Mouse (Mus musculus): ENCODE measurements around the gene Bag3. TPM values are rescaled to one million over a fixed set of nuclear protein-coding genes. Genes with fewer than 3 reads are reported as not detected.

Bag3 gene
- polyA plus RNA-seq, 1 experiment from 2014 or later: 21.3 TPM

- Histone ChIP-seq H3K27ac (ENCODE audit: poor library complexity, severe bottlenecking) (no peak overlapping the region), H3K36me3 (peaks cover 69% of the 10 kb centered on the region), H3K4me1 (replicated peaks) (peaks cover 53% of the 10 kb centered on the region), H3K9me3 (replicated peaks) (no peaks in the 10 kb centered on the region), H3K27me3 (replicated peaks) (no peaks in the 10 kb centered on the region), H3K9ac (no peak overlapping the region), H3K4me2 (no peak overlapping the region), H3K4me3 (no peak overlapping the region)
- no peak for ATAC-seq (ENCODE audit: insufficient number of reproducible peaks, low FRiP score)
- WGBS: 95% methylated on average over 8 of the region's 8 CpGs
Measured at GRCm38 (mm10) chr7:128546031-128546430, 22.6 kb downstream of the Bag3 start.

GRCm38 (mm10) chr7:128549137-128549536 lies 25.7 kb downstream of the Bag3 start:
- WGBS: 15% methylated on average over 4 of the region's 4 CpGs
- H3K4me3 ChIP-seq: no peak overlapping the region
- peaks cover 40% of the 10 kb centered on the region for H3K36me3 ChIP-seq
- H3K27ac ChIP-seq (ENCODE audit: poor library complexity, severe bottlenecking): peak overlapping the region; percentile 41; the same call in 1 of the 2 replicates
- H3K9me3 ChIP-seq (replicated peaks): no peaks in the 10 kb centered on the region
- no peak overlapping the region for H3K9ac ChIP-seq
- no peaks in the 10 kb centered on the region for H3K27me3 ChIP-seq (replicated peaks)
- H3K4me2 ChIP-seq: no peak overlapping the region
- no peak for ATAC-seq (ENCODE audit: insufficient number of reproducible peaks, low FRiP score)
- peaks cover 32% of the 10 kb centered on the region for H3K4me1 ChIP-seq (replicated peaks)

GRCm38 (mm10) chr7:128550328-128551086 lies 27.1 kb downstream of the Bag3 start:
- Histone ChIP-seq H3K36me3 (peaks cover 27% of the 10 kb centered on the region), H3K4me2 (no peak overlapping the region), H3K9me3 (replicated peaks) (no peaks in the 10 kb centered on the region), H3K27me3 (replicated peaks) (no peaks in the 10 kb centered on the region), H3K4me3 (no peak overlapping the region), H3K27ac (ENCODE audit: poor library complexity, severe bottlenecking) (peak overlapping the region; percentile 8; the same call in 1 of the 2 replicates), H3K9ac (no peak overlapping the region), H3K4me1 (replicated peaks) (peaks cover 36% of the 10 kb centered on the region)
- 27% methylated on average over 1 of the region's 1 CpGs for WGBS
- no peak for ATAC-seq (ENCODE audit: insufficient number of reproducible peaks, low FRiP score)

- Histone ChIP-seq H3K9ac (no peak overlapping the region), H3K27me3 (replicated peaks) (no peaks in the 10 kb centered on the region), H3K9me3 (replicated peaks) (no peaks in the 10 kb centered on the region), H3K4me3 (no peak overlapping the region), H3K36me3 (peaks cover 22% of the 10 kb centered on the region), H3K27ac (ENCODE audit: poor library complexity, severe bottlenecking) (no peak overlapping the region), H3K4me1 (replicated peaks) (peaks cover 36% of the 10 kb centered on the region), H3K4me2 (no peak overlapping the region)
- 55% methylated on average over 3 of the region's 3 CpGs for WGBS
- ATAC-seq (ENCODE audit: insufficient number of reproducible peaks, low FRiP score): no peak
Measured at GRCm38 (mm10) chr7:128551087-128551457, 27.7 kb downstream of the Bag3 start.

GRCm38 (mm10) chr7:128553105-128553705 lies 29.8 kb downstream of the Bag3 start:
- H3K4me1 ChIP-seq (replicated peaks): peaks cover 36% of the 10 kb centered on the region
- no peak for ATAC-seq (ENCODE audit: insufficient number of reproducible peaks, low FRiP score)
- H3K36me3 ChIP-seq: peaks cover 3% of the 10 kb centered on the region
- 0 out of 2 replicates have a peak, but pooled peaks cover 2% of the 10 kb centered on the region for H3K9me3 ChIP-seq (replicated peaks)
- no peak overlapping the region for H3K4me3 ChIP-seq
- H3K27me3 ChIP-seq (replicated peaks): no peaks in the 10 kb centered on the region
- WGBS: 29% methylated on average over 3 of the region's 3 CpGs
- no peak overlapping the region for H3K27ac ChIP-seq (ENCODE audit: poor library complexity, severe bottlenecking)
- H3K9ac ChIP-seq: no peak overlapping the region
- no peak overlapping the region for H3K4me2 ChIP-seq

- no peaks in the 10 kb centered on the region for H3K36me3 ChIP-seq
- H3K9ac ChIP-seq: no peak overlapping the region
- H3K27ac ChIP-seq (ENCODE audit: poor library complexity, severe bottlenecking): no peak overlapping the region
- H3K9me3 ChIP-seq (replicated peaks): 0 out of 2 replicates have a peak, but pooled peaks cover 2% of the 10 kb centered on the region
- no peak overlapping the region for H3K4me3 ChIP-seq
- no peak overlapping the region for H3K4me2 ChIP-seq
- no peaks in the 10 kb centered on the region for H3K27me3 ChIP-seq (replicated peaks)
- peaks cover 26% of the 10 kb centered on the region for H3K4me1 ChIP-seq (replicated peaks)
- ATAC-seq (ENCODE audit: insufficient number of reproducible peaks, low FRiP score): 0 out of 2 replicates have a peak, but pooled peaks have one; percentile 15
- WGBS: 55% methylated on average over 6 of the region's 6 CpGs
Measured at GRCm38 (mm10) chr7:128554502-128554901, 31.1 kb downstream of the Bag3 start.

GRCm38 (mm10) chr7:128555141-128555750 lies 31.8 kb downstream of the Bag3 start:
- Histone ChIP-seq H3K27me3 (replicated peaks) (no peaks in the 10 kb centered on the region), H3K4me3 (no peak overlapping the region), H3K9me3 (replicated peaks) (0 out of 2 replicates have a peak, but pooled peaks cover 2% of the 10 kb centered on the region), H3K4me1 (replicated peaks) (peaks cover 19% of the 10 kb centered on the region), H3K9ac (no peak overlapping the region), H3K36me3 (no peaks in the 10 kb centered on the region), H3K4me2 (no peak overlapping the region), H3K27ac (ENCODE audit: poor library complexity, severe bottlenecking) (no peak overlapping the region)
- 83% methylated on average over 5 of the region's 5 CpGs for WGBS
- no peak for ATAC-seq (ENCODE audit: insufficient number of reproducible peaks, low FRiP score)

GRCm38 (mm10) chr7:128556923-128557430 lies 33.6 kb downstream of the Bag3 start:
- Histone ChIP-seq H3K4me2 (no peak overlapping the region), H3K9ac (no peak overlapping the region), H3K27ac (ENCODE audit: poor library complexity, severe bottlenecking) (no peak overlapping the region), H3K9me3 (replicated peaks) (0 out of 2 replicates have a peak, but pooled peaks cover 2% of the 10 kb centered on the region), H3K4me3 (no peak overlapping the region), H3K4me1 (replicated peaks) (peaks cover 14% of the 10 kb centered on the region), H3K27me3 (replicated peaks) (no peaks in the 10 kb centered on the region), H3K36me3 (no peaks in the 10 kb centered on the region)
- WGBS: 85% methylated on average over 1 of the region's 1 CpGs
- no peak for ATAC-seq (ENCODE audit: insufficient number of reproducible peaks, low FRiP score)

GRCm38 (mm10) chr7:128563373-128563772 lies 40.0 kb downstream of the Bag3 start:
- Histone ChIP-seq H3K9ac (no peak overlapping the region), H3K36me3 (no peaks in the 10 kb centered on the region), H3K4me2 (no peak overlapping the region), H3K27ac (ENCODE audit: poor library complexity, severe bottlenecking) (no peak overlapping the region), H3K4me1 (replicated peaks) (no peaks in the 10 kb centered on the region), H3K27me3 (replicated peaks) (no peaks in the 10 kb centered on the region), H3K9me3 (replicated peaks) (no peaks in the 10 kb centered on the region), H3K4me3 (no peak overlapping the region)
- WGBS: 36% methylated on average over 4 of the region's 4 CpGs
- ATAC-seq (ENCODE audit: insufficient number of reproducible peaks, low FRiP score): no peak

GRCm38 (mm10) chr7:128566311-128566710 lies 42.9 kb downstream of the Bag3 start:
- Histone ChIP-seq H3K9me3 (replicated peaks) (no peaks in the 10 kb centered on the region), H3K27me3 (replicated peaks) (no peaks in the 10 kb centered on the region), H3K27ac (ENCODE audit: poor library complexity, severe bottlenecking) (no peak overlapping the region), H3K9ac (no peak overlapping the region), H3K4me3 (no peak overlapping the region), H3K4me2 (no peak overlapping the region), H3K4me1 (replicated peaks) (no peaks in the 10 kb centered on the region), H3K36me3 (no peaks in the 10 kb centered on the region)
- ATAC-seq (ENCODE audit: insufficient number of reproducible peaks, low FRiP score): no peak
- WGBS: 77% methylated on average over 7 of the region's 7 CpGs

- H3K9ac ChIP-seq: no peak overlapping the region
- H3K4me2 ChIP-seq: no peak overlapping the region
- H3K4me3 ChIP-seq: no peak overlapping the region
- H3K27me3 ChIP-seq (replicated peaks): no peaks in the 10 kb centered on the region
- WGBS: 80% methylated on average over 8 of the region's 8 CpGs
- H3K27ac ChIP-seq (ENCODE audit: poor library complexity, severe bottlenecking): no peak overlapping the region
- no peaks in the 10 kb centered on the region for H3K36me3 ChIP-seq
- no peaks in the 10 kb centered on the region for H3K9me3 ChIP-seq (replicated peaks)
- ATAC-seq (ENCODE audit: insufficient number of reproducible peaks, low FRiP score): no peak
- no peaks in the 10 kb centered on the region for H3K4me1 ChIP-seq (replicated peaks)
Measured at GRCm38 (mm10) chr7:128567561-128568244, 44.3 kb downstream of the Bag3 start.

Data from heart, embryonic 12.5 days (tissue).